Comparison of ENCODE assay signal across 10 mouse cellular contexts in the genomic region with DNA sequence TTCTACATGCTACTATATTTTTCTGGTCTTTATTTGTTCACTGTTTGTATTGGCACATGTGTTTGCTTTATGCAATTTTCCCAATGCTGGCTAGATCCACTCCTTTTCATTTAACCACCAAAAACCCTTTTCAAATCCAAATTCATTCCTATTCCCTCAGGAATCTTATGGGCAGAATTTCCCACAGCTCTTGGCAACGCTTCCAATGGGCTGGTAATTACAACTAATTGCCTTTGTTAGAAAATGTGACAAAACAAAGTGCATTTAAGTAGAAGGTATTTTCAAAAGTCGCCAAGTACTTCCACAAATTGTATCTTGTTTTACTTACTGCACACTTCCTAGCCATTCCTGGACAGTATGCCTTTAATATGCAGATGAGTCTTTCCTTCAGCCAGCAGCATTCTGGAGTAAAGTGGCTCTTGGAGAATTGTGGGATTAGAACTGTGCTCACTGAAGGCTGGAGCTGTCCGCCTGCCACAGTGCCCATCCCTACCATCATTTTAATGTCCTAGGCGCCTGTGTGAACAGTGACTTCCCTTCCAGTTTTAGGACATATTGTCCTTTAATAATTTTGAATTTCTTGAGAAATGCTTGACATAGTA.
A peak's percentile ranks its signal among the peaks of the same experiment; 100 is the strongest.
DNase-seq lines count a peak whose midpoint lies in the region; ATAC-seq lines count a peak whose summit lies in the region.
"Had no signal": no experiment of that assay in that cellular context is flagged by ENCODE, and none has a peak within 500 bp of the region (broad histone marks: within the 10 kb centered on the region; RNA-seq: fewer than 3 reads in every experiment).

No protein-coding gene starts in this region.

- peaks cover 9% of the 10 kb centered on the region for H3K36me3 ChIP-seq in hindbrain, embryonic 14.5 days (replicated peaks; ENCODE audit: control insufficient read depth, insufficient read depth)
- H3K36me3 ChIP-seq in hindbrain, embryonic 10.5 days: peaks cover 9% of the 10 kb centered on the region
- peaks cover 11% of the 10 kb centered on the region for H3K36me3 ChIP-seq in neural tube, embryonic 13.5 days
- no peaks in the 10 kb centered on the region for H3K36me3 ChIP-seq in forebrain, embryonic 13.5 days (ENCODE audit: poor library complexity, severe bottlenecking)
- H3K36me3 ChIP-seq: embryonic facial prominence, embryonic 13.5 days had no signal

- no peak overlapping the region for H3K9ac ChIP-seq in hindbrain, embryonic 14.5 days
- H3K9ac ChIP-seq in neural tube, embryonic 13.5 days: no peak overlapping the region
- no peak overlapping the region for H3K9ac ChIP-seq in forebrain, embryonic 13.5 days
- H3K9ac ChIP-seq: embryonic facial prominence, embryonic 13.5 days; lung, embryonic 14.5 days had no signal

- H3K4me3 ChIP-seq in hindbrain, embryonic 14.5 days (replicated peaks; ENCODE audit: low read length): no peak overlapping the region
- H3K4me3 ChIP-seq in hindbrain, embryonic 10.5 days: no peak overlapping the region
- no peak overlapping the region for H3K4me3 ChIP-seq in neural tube, embryonic 13.5 days
- no peak overlapping the region for H3K4me3 ChIP-seq in forebrain, embryonic 13.5 days
- H3K4me3 ChIP-seq: embryonic facial prominence, embryonic 13.5 days had no signal

- H3K27me3 ChIP-seq in hindbrain, embryonic 14.5 days (ENCODE audit: control insufficient read depth, insufficient read depth, low read length): no peaks in the 10 kb centered on the region
- H3K27me3 ChIP-seq in hindbrain, embryonic 10.5 days (ENCODE audit: insufficient read depth, poor library complexity, severe bottlenecking): no peaks in the 10 kb centered on the region
- H3K27me3 ChIP-seq in neural tube, embryonic 13.5 days: no peaks in the 10 kb centered on the region
- H3K27me3 ChIP-seq in forebrain, embryonic 13.5 days: no peaks in the 10 kb centered on the region
- H3K27me3 ChIP-seq: embryonic facial prominence, embryonic 13.5 days had no signal

- no peak for ATAC-seq in hindbrain, embryonic 14.5 days (ENCODE audit: low FRiP score)
- no peak for ATAC-seq in neural tube, embryonic 13.5 days (ENCODE audit: low read depth)
- peak; percentile 90 for ATAC-seq in forebrain, embryonic 13.5 days
- ATAC-seq: intestine, embryonic 16.5 days had no signal

- no peak overlapping the region for H3K4me2 ChIP-seq in hindbrain, embryonic 14.5 days (replicated peaks)
- no peak overlapping the region for H3K4me2 ChIP-seq in neural tube, embryonic 13.5 days
- H3K4me2 ChIP-seq in forebrain, embryonic 13.5 days: no peak overlapping the region
- H3K4me2 ChIP-seq: embryonic facial prominence, embryonic 13.5 days; lung, embryonic 14.5 days had no signal

- no peaks in the 10 kb centered on the region for H3K9me3 ChIP-seq in hindbrain, embryonic 14.5 days (ENCODE audit: control insufficient read depth, low read length)
- H3K9me3 ChIP-seq in hindbrain, embryonic 10.5 days: no peaks in the 10 kb centered on the region
- H3K9me3 ChIP-seq in neural tube, embryonic 13.5 days: no peaks in the 10 kb centered on the region
- H3K9me3 ChIP-seq in forebrain, embryonic 13.5 days (replicated peaks): no peaks in the 10 kb centered on the region
- H3K9me3 ChIP-seq: embryonic facial prominence, embryonic 13.5 days had no signal

- H3K27ac ChIP-seq in hindbrain, embryonic 14.5 days: peak overlapping the region; percentile 46; the same call in 1 of the 2 replicates
- no peak overlapping the region for H3K27ac ChIP-seq in hindbrain, embryonic 10.5 days
- peak overlapping the region; percentile 50 for H3K27ac ChIP-seq in neural tube, embryonic 13.5 days (replicated peaks)
- H3K27ac ChIP-seq in forebrain, embryonic 13.5 days: no peak overlapping the region
- H3K27ac ChIP-seq: embryonic facial prominence, embryonic 13.5 days had no signal

- peak; percentile 44 for DNase-seq in hindbrain, embryonic 14.5 days (ENCODE audit: low spot score)
- DNase-seq in hindbrain, embryonic 10.5 days (ENCODE audit: low spot score): no peak
- DNase-seq in neural tube, embryonic 10.5 days (ENCODE audit: extremely low spot score, low spot score): no peak
- no peak for DNase-seq in frontal cortex, postnatal 10 days (ENCODE audit: low spot score in 2 of 2)
- DNase-seq in B cell, adult 2 months: no peak
- DNase-seq: lung, embryonic 14.5 days had no signal

- H3K4me1 ChIP-seq in hindbrain, embryonic 14.5 days (replicated peaks; ENCODE audit: control insufficient read depth, insufficient read depth, low read length): peaks cover 12% of the 10 kb centered on the region; the same call in 1 of the 2 replicates
- peaks cover 14% of the 10 kb centered on the region; the same call in 1 of the 2 replicates for H3K4me1 ChIP-seq in hindbrain, embryonic 10.5 days (replicated peaks)
- peaks cover 20% of the 10 kb centered on the region for H3K4me1 ChIP-seq in neural tube, embryonic 13.5 days (replicated peaks)
- H3K4me1 ChIP-seq in forebrain, embryonic 13.5 days: peaks cover 6% of the 10 kb centered on the region
- H3K4me1 ChIP-seq: embryonic facial prominence, embryonic 13.5 days had no signal

- 39% methylated on average over 4 of the region's 4 CpGs for WGBS in hindbrain, embryonic 14.5 days
- WGBS in hindbrain, embryonic 10.5 days: 73% methylated on average over 4 of the region's 4 CpGs
- WGBS in neural tube, embryonic 13.5 days: 24% methylated on average over 4 of the region's 4 CpGs
- 24% methylated on average over 4 of the region's 4 CpGs for WGBS in forebrain, embryonic 13.5 days

Comparison
In these comparisons a context has a peak if more than half of its experiments do, and no peak if none do; other contexts are left out.
1. H3K27ac ChIP-seq: peak in hindbrain, embryonic 14.5 days (single experiment) and neural tube, embryonic 13.5 days (single experiment); none in hindbrain, embryonic 10.5 days (single experiment) and forebrain, embryonic 13.5 days (single experiment).